Mouse (Mus musculus): ENCODE data around the gene Hmg20a. TPM values are rescaled to one million over a fixed set of nuclear protein-coding genes. Genes with fewer than 3 reads are reported as not detected.

The Hmg20a gene
- polyA plus RNA-seq, 1 experiment from 2014 or later = 64.0 TPM

DNA sequence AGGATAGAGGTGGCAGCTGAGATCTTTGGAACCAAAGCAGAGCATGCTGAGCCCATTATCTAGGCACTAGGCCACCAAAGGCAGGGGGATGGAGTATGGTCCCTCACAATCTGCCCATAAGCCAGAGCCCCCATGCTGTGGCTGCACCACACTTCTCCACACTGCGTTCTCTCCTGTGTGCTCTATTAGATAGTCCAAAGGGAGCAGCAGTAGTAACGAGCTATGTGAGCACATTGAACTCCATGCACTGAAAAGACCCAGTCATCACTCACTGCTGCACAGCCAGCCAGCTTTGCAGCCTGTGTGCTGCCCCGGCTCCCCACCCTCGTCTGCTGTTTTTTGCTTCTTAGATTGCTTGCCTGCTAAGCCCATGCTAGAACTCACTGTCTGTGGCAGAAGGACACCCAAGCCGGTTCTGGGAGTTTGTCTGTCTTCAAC is 77.4 kb downstream of the Hmg20a start:
- no peak overlapping the region for H3K4me2 ChIP-seq (ENCODE audit: low read depth, severe bottlenecking)
- 65% methylated on average over 5 of the region's 5 CpGs for WGBS
- no peak overlapping the region for H3K9ac ChIP-seq (ENCODE audit: low read length)
- peaks cover 6% of the 10 kb centered on the region for H3K36me3 ChIP-seq (ENCODE audit: control insufficient read depth, insufficient read depth, low read length)
- ATAC-seq (ENCODE audit: insufficient number of reproducible peaks, low FRiP score, low TSS enrichment, low read depth) = no peak
- no peaks in the 10 kb centered on the region for H3K27me3 ChIP-seq (ENCODE audit: control insufficient read depth, insufficient read depth, low read length)
- H3K4me1 ChIP-seq (ENCODE audit: control insufficient read depth, insufficient read depth, low read length) = 0 out of 2 replicates have a peak, but pooled peaks cover 3% of the 10 kb centered on the region
- no peak for DNase-seq (ENCODE audit: low spot score)
- H3K4me3 ChIP-seq (ENCODE audit: low read depth, low read length) = no peak overlapping the region
- no peaks in the 10 kb centered on the region for H3K9me3 ChIP-seq (ENCODE audit: control insufficient read depth, low read length)
- no peak overlapping the region for H3K27ac ChIP-seq (replicated peaks; ENCODE audit: low read depth, low read length)

DNA sequence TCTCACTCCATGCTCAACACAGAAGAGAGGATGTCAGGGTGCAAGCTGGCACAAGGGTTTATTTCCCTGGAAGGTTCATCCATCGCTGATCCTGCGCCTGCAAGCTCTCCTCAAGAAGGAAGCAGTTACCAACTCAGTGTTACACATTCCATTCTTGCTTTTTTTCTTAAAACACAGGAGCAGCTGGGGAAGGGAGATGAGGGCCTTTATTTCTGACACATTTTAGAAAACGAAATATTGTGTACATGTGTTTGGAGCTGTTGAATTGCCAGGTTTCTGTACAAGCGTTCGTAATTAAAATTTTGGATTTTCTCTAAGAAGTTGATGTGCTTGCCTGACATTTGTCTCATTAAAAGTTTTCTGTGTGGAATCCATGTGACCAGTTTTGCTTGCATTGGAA is 78.2 kb downstream of the Hmg20a start:
- Histone ChIP-seq H3K9ac (ENCODE audit: low read length) (no peak overlapping the region), H3K4me1 (ENCODE audit: control insufficient read depth, insufficient read depth, low read length) (0 out of 2 replicates have a peak, but pooled peaks cover 3% of the 10 kb centered on the region), H3K9me3 (ENCODE audit: control insufficient read depth, low read length) (no peaks in the 10 kb centered on the region), H3K36me3 (ENCODE audit: control insufficient read depth, insufficient read depth, low read length) (peaks cover 6% of the 10 kb centered on the region), H3K27ac (replicated peaks; ENCODE audit: low read depth, low read length) (no peak overlapping the region), H3K27me3 (ENCODE audit: control insufficient read depth, insufficient read depth, low read length) (no peaks in the 10 kb centered on the region), H3K4me3 (ENCODE audit: low read depth, low read length) (no peak overlapping the region), H3K4me2 (ENCODE audit: low read depth, severe bottlenecking) (no peak overlapping the region)
- ATAC-seq (ENCODE audit: insufficient number of reproducible peaks, low FRiP score, low TSS enrichment, low read depth) = no peak
- WGBS = 95% methylated on average over 5 of the region's 5 CpGs
- DNase-seq (ENCODE audit: low spot score) = no peak

DNA sequence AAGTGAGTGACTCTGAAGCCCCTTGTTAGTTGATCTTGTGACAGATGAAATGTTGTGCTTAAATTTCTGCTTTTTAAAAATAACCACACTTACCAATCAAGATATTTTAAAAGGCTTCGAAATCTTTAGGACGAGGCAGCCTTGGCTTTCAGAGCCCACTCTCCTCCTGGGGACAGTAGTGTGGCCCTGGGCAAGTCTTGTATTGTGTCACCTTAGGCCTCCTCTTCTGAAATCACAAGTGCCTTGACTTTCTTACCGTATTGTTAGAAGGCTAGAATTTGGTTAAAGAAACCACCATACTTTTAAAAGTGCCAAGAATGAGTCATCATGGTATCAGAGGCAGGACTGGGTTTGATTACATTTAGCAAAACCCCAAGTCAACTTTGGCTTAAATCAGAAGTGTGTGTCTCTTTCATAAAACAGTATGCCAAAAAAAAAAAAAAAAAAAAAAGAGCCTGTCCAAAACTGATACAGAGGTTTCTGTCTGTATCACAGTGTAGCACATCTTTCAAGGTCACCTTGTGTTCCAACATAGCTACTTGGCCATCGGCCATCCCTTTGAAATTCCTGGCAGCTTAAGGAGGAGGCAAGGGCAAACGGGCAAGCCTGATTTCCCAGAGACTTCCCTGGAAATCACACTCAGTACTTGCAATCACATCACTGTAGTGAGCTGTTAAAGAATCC is 78.9 kb downstream of the Hmg20a start:
- no peak overlapping the region for H3K27ac ChIP-seq (replicated peaks; ENCODE audit: low read depth, low read length)

DNA sequence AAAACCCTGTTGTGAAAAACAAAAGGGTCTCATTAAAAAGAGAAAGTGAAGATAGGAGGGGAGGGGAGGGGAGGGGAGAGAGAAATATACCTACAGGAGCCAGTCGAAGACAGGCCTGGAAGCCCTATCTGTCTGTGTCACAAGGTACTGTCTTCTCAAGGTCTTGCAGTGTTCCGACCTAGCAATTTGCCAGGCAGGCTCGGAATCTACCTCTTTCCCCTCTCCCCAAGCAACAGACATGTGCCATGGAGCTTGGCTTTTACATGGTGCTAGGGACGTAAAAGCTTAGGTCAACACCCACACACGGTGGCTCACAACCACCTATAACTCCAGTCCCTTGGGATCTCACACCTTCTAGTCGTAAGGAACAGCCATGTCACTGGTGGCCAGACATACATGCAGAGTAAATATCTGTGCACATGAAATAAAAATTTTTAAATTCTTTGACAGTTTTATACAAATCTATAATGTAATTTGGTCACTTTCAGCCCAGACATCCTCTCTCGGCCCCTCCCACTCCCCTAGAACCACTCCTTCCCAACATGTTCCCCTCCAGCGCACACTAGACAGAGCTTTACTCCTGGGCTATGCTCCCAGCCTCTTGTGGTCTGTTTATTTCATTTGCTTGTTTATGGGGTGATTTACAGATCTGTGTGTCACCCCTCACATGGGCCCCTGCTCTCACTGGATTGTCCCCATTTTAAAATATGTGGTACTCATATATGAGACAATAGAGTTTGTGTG is 81.1 kb downstream of the Hmg20a start:
- Histone ChIP-seq H3K27ac (replicated peaks; ENCODE audit: low read depth, low read length) (no peak overlapping the region), H3K36me3 (ENCODE audit: control insufficient read depth, insufficient read depth, low read length) (peaks cover 5% of the 10 kb centered on the region), H3K9ac (ENCODE audit: low read length) (no peak overlapping the region), H3K4me3 (ENCODE audit: low read depth, low read length) (no peak overlapping the region), H3K27me3 (ENCODE audit: control insufficient read depth, insufficient read depth, low read length) (no peaks in the 10 kb centered on the region), H3K4me2 (ENCODE audit: low read depth, severe bottlenecking) (no peak overlapping the region), H3K9me3 (ENCODE audit: control insufficient read depth, low read length) (no peaks in the 10 kb centered on the region), H3K4me1 (ENCODE audit: control insufficient read depth, insufficient read depth, low read length) (peaks cover 6% of the 10 kb centered on the region; the same call in 1 of the 2 replicates)
- DNase-seq (ENCODE audit: low spot score) = no peak
- WGBS = 74% methylated on average over 8 of the region's 8 CpGs
- ATAC-seq (ENCODE audit: insufficient number of reproducible peaks, low FRiP score, low TSS enrichment, low read depth) = no peak

More for the DNA sequence above, 78.9 kb downstream of the Hmg20a start:
- Histone ChIP-seq H3K4me3 (ENCODE audit: low read depth, low read length) (no peak overlapping the region), H3K27me3 (ENCODE audit: control insufficient read depth, insufficient read depth, low read length) (no peaks in the 10 kb centered on the region), H3K9me3 (ENCODE audit: control insufficient read depth, low read length) (no peaks in the 10 kb centered on the region), H3K4me1 (ENCODE audit: control insufficient read depth, insufficient read depth, low read length) (0 out of 2 replicates have a peak, but pooled peaks cover 3% of the 10 kb centered on the region), H3K4me2 (ENCODE audit: low read depth, severe bottlenecking) (no peak overlapping the region), H3K9ac (ENCODE audit: low read length) (no peak overlapping the region), H3K36me3 (ENCODE audit: control insufficient read depth, insufficient read depth, low read length) (peaks cover 6% of the 10 kb centered on the region)
- 76% methylated on average over 5 of the region's 5 CpGs for WGBS
- ATAC-seq (ENCODE audit: insufficient number of reproducible peaks, low FRiP score, low TSS enrichment, low read depth) (no peak), DNase-seq (ENCODE audit: low spot score) (no peak)

DNA sequence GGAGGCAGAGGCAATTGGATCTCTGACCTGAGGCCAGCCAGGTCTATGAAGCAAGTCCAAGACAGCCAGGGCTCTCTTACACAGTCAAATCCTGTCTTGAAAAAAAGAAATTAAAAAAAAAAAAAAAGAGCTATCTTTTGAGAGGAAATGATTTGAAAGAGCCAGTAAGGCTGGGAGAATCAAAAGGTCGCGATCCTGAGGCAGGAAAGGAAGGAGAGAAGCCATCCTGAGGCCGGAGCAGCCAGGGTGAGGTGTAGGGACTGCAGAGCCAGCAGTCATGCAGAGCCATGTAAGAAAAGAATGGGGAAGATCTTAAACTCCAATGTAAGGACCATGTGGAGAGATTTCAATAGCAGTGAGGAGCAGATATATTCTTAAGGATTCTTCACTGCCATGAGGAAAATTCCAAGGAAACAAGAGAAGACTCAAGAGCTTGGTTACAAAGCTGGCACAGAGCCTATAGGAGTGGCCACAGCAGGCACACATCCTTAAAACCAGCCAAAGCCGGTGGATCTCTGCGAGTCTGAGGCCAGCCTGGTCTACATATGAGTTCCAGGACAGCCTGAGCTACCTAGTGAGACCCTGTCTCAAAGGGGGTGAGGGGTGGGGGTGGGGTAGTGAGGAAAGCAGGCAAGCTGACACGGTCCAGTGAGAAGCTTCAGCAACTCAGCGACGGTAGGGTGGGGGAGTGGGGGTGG is 82.6 kb downstream of the Hmg20a start:
- no peak overlapping the region for H3K9ac ChIP-seq (ENCODE audit: low read length)
- WGBS = 80% methylated on average over 8 of the region's 8 CpGs
- H3K9me3 ChIP-seq (ENCODE audit: control insufficient read depth, low read length) = no peaks in the 10 kb centered on the region
- ATAC-seq (ENCODE audit: insufficient number of reproducible peaks, low FRiP score, low TSS enrichment, low read depth) (no peak), DNase-seq (ENCODE audit: low spot score) (no peak)
- peaks cover 6% of the 10 kb centered on the region for H3K4me1 ChIP-seq (ENCODE audit: control insufficient read depth, insufficient read depth, low read length)
- H3K4me3 ChIP-seq (ENCODE audit: low read depth, low read length) = no peak overlapping the region
- no peaks in the 10 kb centered on the region for H3K27me3 ChIP-seq (ENCODE audit: control insufficient read depth, insufficient read depth, low read length)
- no peaks in the 10 kb centered on the region for H3K36me3 ChIP-seq (ENCODE audit: control insufficient read depth, insufficient read depth, low read length)
- H3K27ac ChIP-seq (replicated peaks; ENCODE audit: low read depth, low read length) = no peak overlapping the region
- no peak overlapping the region for H3K4me2 ChIP-seq (ENCODE audit: low read depth, severe bottlenecking)

DNA sequence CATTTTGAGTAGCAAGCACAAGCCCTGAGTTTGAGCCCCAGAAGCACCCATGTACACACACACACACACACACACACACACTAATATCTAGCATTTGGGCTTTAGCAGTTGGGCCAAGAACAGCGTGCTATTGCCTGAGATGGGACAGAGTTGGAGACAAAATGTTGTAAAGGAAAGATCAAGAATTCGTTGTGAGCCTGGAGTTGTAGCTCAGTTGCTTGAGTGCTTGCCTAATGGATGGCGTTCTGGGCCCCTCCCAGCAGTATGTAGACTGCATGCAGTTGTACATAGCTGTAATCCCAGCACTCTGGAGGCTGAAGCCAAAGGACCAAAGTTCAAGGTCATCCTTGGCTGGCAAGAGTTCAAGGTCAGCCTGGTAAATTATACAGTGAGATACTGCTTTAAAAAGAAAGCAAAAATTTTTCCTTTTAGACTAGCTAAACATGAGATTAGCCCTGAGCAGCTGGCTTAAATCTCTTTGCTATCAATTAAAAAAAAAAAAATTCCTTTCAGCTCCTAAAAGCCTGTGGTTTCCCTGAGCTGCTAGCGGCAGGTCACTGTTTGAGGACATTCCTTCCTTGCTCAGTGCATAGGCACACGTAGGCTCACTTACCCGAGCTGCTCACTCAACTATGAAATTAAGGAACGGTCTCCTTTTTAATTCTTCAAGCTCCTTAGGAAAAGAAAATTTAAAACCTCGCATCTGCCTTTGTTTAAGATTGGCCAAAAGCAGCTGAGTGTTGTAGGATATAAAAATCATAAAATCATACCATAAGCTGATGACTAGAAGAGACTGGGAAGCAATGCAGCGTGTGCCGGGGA is 83.5 kb downstream of the Hmg20a start:
- no peaks in the 10 kb centered on the region for H3K9me3 ChIP-seq (ENCODE audit: control insufficient read depth, low read length)
- ATAC-seq (ENCODE audit: insufficient number of reproducible peaks, low FRiP score, low TSS enrichment, low read depth) (no peak), DNase-seq (ENCODE audit: low spot score) (no peak)
- WGBS = 70% methylated on average over 10 of the region's 10 CpGs
- H3K27ac ChIP-seq (replicated peaks; ENCODE audit: low read depth, low read length) = no peak overlapping the region
- H3K4me3 ChIP-seq (ENCODE audit: low read depth, low read length) = no peak overlapping the region
- H3K4me2 ChIP-seq (ENCODE audit: low read depth, severe bottlenecking) = no peak overlapping the region
- no peak overlapping the region for H3K9ac ChIP-seq (ENCODE audit: low read length)
- no peaks in the 10 kb centered on the region for H3K27me3 ChIP-seq (ENCODE audit: control insufficient read depth, insufficient read depth, low read length)
- no peaks in the 10 kb centered on the region for H3K36me3 ChIP-seq (ENCODE audit: control insufficient read depth, insufficient read depth, low read length)
- peaks cover 11% of the 10 kb centered on the region for H3K4me1 ChIP-seq (ENCODE audit: control insufficient read depth, insufficient read depth, low read length)

DNA sequence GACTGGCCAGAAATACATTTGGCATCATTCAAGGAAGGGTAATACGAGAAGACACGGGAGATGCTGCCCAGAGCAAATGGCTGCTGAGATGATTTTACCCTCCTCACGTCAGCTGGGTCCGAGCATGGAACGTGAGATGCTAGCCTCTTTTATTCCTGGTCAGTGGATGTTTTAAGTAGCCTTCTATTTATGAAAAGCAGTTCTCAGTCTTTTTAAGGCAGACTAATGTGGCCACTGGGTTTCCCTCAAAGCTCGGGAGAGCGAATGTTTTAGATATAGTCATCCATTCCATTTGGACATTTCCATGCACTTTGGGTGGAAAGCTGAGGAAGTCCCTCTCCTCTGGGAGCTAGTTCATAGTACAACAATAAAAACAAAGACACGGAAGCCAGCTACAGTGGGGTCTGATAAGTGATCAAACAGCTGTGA is 84.1 kb downstream of the Hmg20a start:
- Histone ChIP-seq H3K9me3 (ENCODE audit: control insufficient read depth, low read length) (no peaks in the 10 kb centered on the region), H3K36me3 (ENCODE audit: control insufficient read depth, insufficient read depth, low read length) (no peaks in the 10 kb centered on the region), H3K4me3 (ENCODE audit: low read depth, low read length) (no peak overlapping the region), H3K9ac (ENCODE audit: low read length) (no peak overlapping the region), H3K27ac (replicated peaks; ENCODE audit: low read depth, low read length) (no peak overlapping the region), H3K4me2 (ENCODE audit: low read depth, severe bottlenecking) (no peak overlapping the region), H3K4me1 (ENCODE audit: control insufficient read depth, insufficient read depth, low read length) (peaks cover 15% of the 10 kb centered on the region), H3K27me3 (ENCODE audit: control insufficient read depth, insufficient read depth, low read length) (no peaks in the 10 kb centered on the region)
- DNase-seq (ENCODE audit: low spot score) (no peak), ATAC-seq (ENCODE audit: insufficient number of reproducible peaks, low FRiP score, low TSS enrichment, low read depth) (no peak)
- WGBS = 61% methylated on average over 8 of the region's 8 CpGs
